Mouse (Mus musculus) CD4-positive naive resting alpha-beta T cell, adult 76 days (primary cell): ENCODE measurements around the gene Map2k7. TPM values are rescaled to one million over a fixed set of nuclear protein-coding genes. Genes with fewer than 3 reads are reported as not detected.

Experiments used
- total RNA-seq: library from RNA; stranded (reverse); gene quantifications from one replicate; pipeline ENCODE4 v1.2.4, GENCODE M21; 2023

Map2k7 gene
- 149 TPM for total RNA-seq

DNA sequence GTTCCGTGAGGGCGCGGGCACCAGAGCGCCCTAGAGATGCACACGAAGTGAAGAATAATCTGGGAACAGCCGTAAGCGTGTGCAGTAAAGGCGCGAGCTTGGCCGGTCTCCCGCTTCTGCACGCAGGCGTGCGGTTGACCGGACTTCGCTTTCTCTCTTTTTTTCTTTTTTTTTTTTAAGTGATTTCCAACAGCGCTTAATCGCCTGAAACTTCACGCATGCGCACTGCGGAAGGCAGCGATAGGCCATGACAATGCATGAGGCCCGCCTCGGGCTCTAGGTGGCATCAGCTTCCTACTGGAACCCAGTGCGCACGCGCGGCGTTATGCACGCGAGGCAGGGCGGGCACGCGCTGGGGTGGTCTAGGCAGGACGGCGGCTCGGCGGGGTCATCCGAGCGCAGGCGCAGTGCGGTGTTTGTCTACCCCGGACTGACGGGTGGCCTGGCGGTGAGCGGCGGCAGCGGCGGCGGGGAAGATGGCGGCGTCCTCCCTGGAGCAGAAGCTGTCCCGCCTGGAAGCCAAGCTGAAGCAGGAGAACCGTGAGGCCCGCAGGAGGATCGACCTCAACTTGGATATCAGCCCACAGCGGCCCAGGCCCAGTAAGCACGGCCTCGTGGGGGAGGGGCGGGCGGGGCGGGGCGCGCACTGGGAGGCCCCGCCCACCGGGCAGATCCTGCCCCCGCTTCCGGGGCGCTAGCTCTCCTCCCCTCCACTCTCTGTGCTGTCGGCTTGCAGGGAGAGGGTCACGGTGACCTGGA lies at the start of gene Map2k7, which contains the start of gene Gm49320:
Gene Map2k7 (plus strand): TSS at position 307 of the 759 bp plus-strand sequence.
Gene Gm49320 (plus strand): TSS at position 432 of the 759 bp plus-strand sequence.

DNA sequence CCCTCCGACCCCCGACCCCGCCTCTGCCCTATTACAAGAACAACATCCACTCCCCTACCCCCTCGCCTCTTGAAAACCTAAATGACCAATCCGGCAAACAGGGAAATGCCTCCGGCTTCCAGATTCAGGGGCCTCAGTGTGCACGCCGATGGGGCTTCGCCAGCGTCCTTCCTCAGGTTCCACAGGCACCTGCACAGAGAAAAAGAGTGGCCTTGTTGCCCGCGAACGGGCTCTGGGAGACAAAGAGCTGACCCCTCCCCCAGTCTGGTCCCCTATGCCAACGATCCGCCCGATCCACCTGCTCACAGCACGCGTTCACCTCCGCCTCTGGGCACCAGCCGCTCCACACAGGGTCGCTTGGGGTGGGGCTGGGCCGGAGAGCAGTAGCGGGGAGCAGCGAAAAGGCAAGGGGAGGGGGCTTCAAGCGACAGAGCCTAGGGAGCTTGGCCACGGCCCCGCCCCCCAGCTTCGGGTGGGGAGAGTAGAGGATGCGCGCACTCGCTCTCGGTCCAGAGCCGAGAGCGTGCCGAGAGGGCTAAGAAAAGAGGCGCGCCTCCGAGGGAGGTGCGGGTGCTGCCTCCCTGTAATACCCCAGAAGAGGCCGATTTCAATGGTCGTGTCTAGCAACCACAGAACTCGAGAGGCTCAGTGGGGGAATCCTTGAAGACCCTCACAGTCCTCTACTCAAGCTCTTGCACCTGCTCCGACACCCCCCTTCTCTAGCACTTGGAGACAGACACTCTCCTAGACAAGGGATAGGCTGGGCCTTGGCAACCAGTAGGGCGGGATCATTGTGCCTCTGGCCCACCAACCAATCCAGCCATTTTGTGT lies 21.5 kb upstream of the Map2k7 start, which contains the start of gene Prr36:
Gene Prr36 (minus strand): TSS at position 669 of the 831 bp plus-strand sequence.

DNA sequence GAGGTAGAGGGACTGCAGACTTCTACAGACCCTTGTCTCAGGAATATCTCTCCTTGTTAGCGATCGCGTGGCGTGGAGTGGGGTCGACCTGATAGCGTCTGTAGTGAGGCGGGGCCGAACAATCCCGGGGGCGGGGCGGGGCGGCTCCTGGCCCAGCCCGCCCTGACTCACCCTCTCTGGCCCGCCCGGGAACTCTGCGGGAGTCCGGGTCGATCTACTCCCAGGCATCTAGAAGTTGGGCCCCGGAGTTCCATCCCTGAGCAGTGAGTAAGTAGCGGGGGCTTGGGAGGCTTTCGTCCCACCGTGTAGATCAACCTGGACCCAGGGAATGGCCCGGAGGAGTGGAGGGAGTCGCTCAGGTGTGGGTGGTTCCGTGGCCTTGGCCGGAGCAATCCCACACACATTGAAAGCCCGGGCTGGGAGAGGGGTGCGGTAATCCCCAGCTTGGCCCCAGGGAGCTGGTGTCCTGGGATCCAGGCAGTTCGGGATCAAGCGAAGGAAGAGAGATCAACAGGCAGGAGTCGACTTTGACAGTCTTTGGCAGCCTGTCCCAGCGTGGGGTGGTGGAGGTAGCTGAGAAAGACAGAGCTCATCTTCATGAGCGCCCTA lies 11.7 kb upstream of the Map2k7 start, which contains the start of gene Lrrc8e:
Gene Lrrc8e (plus strand): TSS at position 89 of the 609 bp plus-strand sequence.

GRCm38 (mm10) chr8:4247951-4248540 lies 9.5 kb downstream of the Map2k7 start, which contains the start of gene Tgfbr3l:
Gene Tgfbr3l, plus strand, starts transcription at chr8:4248214.

GRCm38 (mm10) chr8:4252934-4253841 lies 14.6 kb downstream of the Map2k7 start, which contains the start of gene Snapc2:
Gene Snapc2, plus strand, starts transcription at chr8:4253080.

DNA sequence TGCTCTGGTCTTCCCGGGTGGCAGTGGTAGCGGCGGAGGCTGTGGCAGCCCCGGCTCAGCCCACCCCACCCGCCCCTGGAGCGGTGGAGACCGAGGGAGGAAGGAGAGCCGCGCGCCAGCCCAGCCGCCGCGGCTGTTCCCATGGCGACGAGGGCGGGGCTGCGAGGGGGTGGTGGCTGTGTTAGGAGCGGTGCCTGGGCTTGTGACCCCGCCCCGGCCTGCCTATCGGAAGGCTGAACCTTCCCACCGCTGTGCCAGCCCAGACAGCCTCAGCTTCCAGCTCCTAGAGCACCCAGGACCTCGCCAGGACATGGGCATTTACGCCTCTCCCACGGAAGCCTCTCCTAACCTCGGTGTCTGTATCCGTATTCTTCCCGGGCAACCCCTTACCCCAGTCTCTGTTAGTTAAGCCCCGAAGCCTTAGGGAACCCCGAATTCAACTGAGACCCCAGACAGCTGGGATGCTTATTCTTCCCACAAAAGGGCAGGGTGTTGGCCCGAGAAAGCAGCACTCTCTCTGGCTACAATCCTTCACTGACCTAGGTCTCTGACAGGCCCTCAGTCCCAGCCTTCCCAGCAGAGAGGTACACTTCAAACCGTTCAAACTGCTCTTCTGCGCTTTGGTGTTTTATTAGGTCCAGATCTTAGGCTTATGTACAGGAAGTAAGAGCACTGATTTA lies 20.7 kb downstream of the Map2k7 start, which contains the start of gene Ctxn1:
Gene Ctxn1 (minus strand): TSS at position 150 of the 680 bp plus-strand sequence.

DNA sequence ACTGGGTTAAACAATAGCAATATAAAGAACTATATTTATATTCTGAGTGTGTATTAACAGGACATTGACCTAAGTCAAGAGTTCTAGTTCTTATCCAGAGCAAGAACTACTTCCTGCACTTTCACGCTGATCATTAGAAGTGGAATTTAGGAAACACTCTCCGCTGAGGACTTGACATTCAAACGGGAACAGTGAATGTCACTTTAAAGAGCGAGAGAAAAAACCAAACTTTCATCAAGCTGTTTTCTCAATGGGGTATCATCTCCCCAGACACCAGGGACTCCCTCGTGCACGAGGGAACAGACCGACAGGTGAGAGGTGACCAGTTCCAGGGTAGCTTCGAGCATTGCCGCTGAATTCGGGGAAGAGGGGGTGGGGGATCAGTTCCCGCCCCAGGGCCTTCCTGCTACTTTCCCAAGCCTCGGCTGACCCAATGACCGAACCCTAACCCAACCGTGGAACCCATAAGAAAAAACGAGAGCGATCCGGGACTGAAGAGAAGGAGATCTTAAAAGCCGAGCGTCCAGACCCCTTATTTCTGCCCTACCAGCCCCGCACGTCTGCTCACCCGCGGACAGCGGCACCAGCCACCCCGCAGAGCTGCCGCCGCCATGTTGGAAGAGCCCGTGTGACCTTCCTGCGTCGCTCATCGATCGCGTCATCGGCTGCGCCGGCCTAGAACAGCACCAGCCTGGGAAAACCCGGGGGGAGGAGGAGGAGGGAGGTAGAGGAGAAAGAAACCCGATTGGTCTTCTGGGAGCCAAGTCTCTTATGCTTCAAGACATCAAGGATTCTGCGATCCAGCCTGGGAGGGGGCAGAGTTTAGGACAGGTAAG lies 37.0 kb downstream of the Map2k7 start, which contains the start of gene Timm44:
Gene Timm44 (minus strand): TSS at position 639 of the 836 bp plus-strand sequence.

Other genes with a start within 250 kb of the Map2k7 start
- not detected for gene Cd209f, start 132.9 kb upstream of the Map2k7 start, total RNA-seq
- not detected for gene Cd209g, start 104.6 kb upstream of the Map2k7 start, total RNA-seq
- gene Evi5l, start 72.2 kb upstream of the Map2k7 start, total RNA-seq, result 16.6 TPM
- gene Prr36, start 21.3 kb upstream of the Map2k7 start, total RNA-seq, result 0.21 TPM
- gene Lrrc8e, start 11.9 kb upstream of the Map2k7 start, total RNA-seq, result not detected
- not detected for gene Gm49320, start 125 bp downstream of the Map2k7 start, total RNA-seq
- gene Tgfbr3l, start 9.5 kb downstream of the Map2k7 start, total RNA-seq, result 40.7 TPM
- gene Snapc2, start 14.3 kb downstream of the Map2k7 start, total RNA-seq, result 14.4 TPM
- 1.3 TPM for gene Ctxn1, start 20.5 kb downstream of the Map2k7 start, total RNA-seq
- 77.2 TPM for gene Timm44, start 37.2 kb downstream of the Map2k7 start, total RNA-seq
- gene Ccl25, start 86.5 kb downstream of the Map2k7 start, total RNA-seq, result 20.4 TPM
- 88.4 TPM for gene Elavl1, start 86.7 kb downstream of the Map2k7 start, total RNA-seq